Mouse (Mus musculus) liver, embryonic 14.5 days (tissue): ENCODE measurements at regions not wholly inside any gene's neighbourhood (a gene's known extent, or its start where the extent isn't known, plus 50 kb on each side); places are given as distances from the start of the nearest gene placed in this dataset.

Experiments
- CTCF ChIP-seq: IDR thresholded peaks from 2 replicates; pipeline ENCODE4 v1.5.1; 2016; ENCODE audit warnings: antibody characterized with exemption, low read depth, control low read depth
- EP300 ChIP-seq: IDR thresholded peaks from 2 replicates; pipeline ENCODE4 v1.6.1; 2016; ENCODE audit warnings: antibody characterized with exemption, low read depth

GRCm38 (mm10) chr3:56965444-56965843, 336.3 kb downstream of the Tm4sf1 start:
- TF ChIP-seq CTCF: no peak
- TF ChIP-seq EP300: no peak
